Comparison of ENCODE assay signal across 38 mouse cellular contexts in genomic region chr8:45055500-45055899, GRCm38 (mm10). TPM values are rescaled to one million over a fixed set of nuclear protein-coding genes. Genes with fewer than 3 reads are reported as not detected.
DNase-seq lines count a peak whose midpoint lies in the region; TF ChIP-seq lines count a peak whose summit lies in the region.
"Had no signal": no experiment of that assay in that cellular context is flagged by ENCODE, and none has a peak within 500 bp of the region (broad histone marks: within the 10 kb centered on the region; RNA-seq: fewer than 3 reads in every experiment).

No protein-coding gene starts in this region.

- H3K9ac ChIP-seq in MEL (ENCODE audit: control insufficient read depth, low read depth, low read length, poor library complexity, severe bottlenecking), result no peak overlapping the region
- H3K9ac ChIP-seq: embryonic facial prominence, embryonic 13.5 days; heart, embryonic 15.5 days; hindbrain, embryonic 13.5 days; kidney, embryonic 15.5 days; limb, embryonic 12.5 days; neural tube, embryonic 15.5 days had no signal

- TF ChIP-seq POLR2A in MEL (IDR thresholded peaks at IDR 0.05; ENCODE audit: control insufficient read depth in 1 of 2, insufficient read depth in 1 of 2, low read depth in 1 of 2, low read length in 2 of 2, poor library complexity in 1 of 2), result no peak

- DNase-seq in left cerebral cortex, adult 2 months (ENCODE audit: extremely low spot score in 1 of 2, low spot score in 2 of 2), result no peak
- DNase-seq in left cerebral cortex, postnatal 14 days (ENCODE audit: low spot score in 2 of 2), result no peak
- peak; percentile 8 for DNase-seq in MEL (ENCODE audit: low read depth, low spot score)
- DNase-seq in adipocyte (ENCODE audit: low spot score), result peak; percentile 5
- DNase-seq in frontal cortex, adult 2 months (ENCODE audit: extremely low spot score in 1 of 2, low spot score in 1 of 2), result no peak
- no peak for DNase-seq in heart, postnatal 36 days
- DNase-seq: adrenal gland, postnatal 25 days; cerebellum, adult 11-12 months; cerebellum, adult 9-11 months; gastrocnemius, postnatal 14 days; kidney, adult 18-20 months; kidney, postnatal 4 days; lung, postnatal 4 days; midbrain, embryonic 14.5 days; retina, postnatal 1 day; right cerebral cortex, postnatal 14 days; thymus, adult 18-20 months; thymus, postnatal 25 days had no signal

- no peak for TF ChIP-seq EP300 in MEL (IDR thresholded peaks at IDR 0.05; ENCODE audit: low read depth in 1 of 2, low read length in 2 of 2)

- H3K79me2 ChIP-seq in MEL (ENCODE audit: control insufficient read depth, insufficient read depth, low read length, poor library complexity), result no peaks in the 10 kb centered on the region

- TF ChIP-seq RAD21 in MEL (IDR thresholded peaks at IDR 0.05; ENCODE audit: low read depth, low read length), result no peak

- H3K4me1 ChIP-seq in E14TG2a.4 (replicated peaks; ENCODE audit: low read depth, low read length) (peaks cover 14% of the 10 kb centered on the region), MEL (ENCODE audit: control insufficient read depth in 1 of 2, insufficient read depth in 2 of 2, low read length in 2 of 2) (no peaks in the 10 kb centered on the region)
- H3K4me1 ChIP-seq: embryonic facial prominence, embryonic 13.5 days; forebrain, embryonic 10.5 days; heart, embryonic 10.5 days; heart, embryonic 15.5 days; hindbrain, embryonic 13.5 days; kidney, embryonic 15.5 days; limb, embryonic 12.5 days; neural tube, embryonic 15.5 days had no signal

- H3K27me3 ChIP-seq in E14TG2a.4 (ENCODE audit: insufficient read depth, low read length) (no peaks in the 10 kb centered on the region), MEL (ENCODE audit: control insufficient read depth in 1 of 2, insufficient read depth in 2 of 2, low read length in 2 of 2) (no peaks in the 10 kb centered on the region)
- H3K27me3 ChIP-seq: CH12.LX; embryonic facial prominence, embryonic 13.5 days; heart, embryonic 15.5 days; hindbrain, embryonic 13.5 days; kidney, embryonic 15.5 days; limb, embryonic 12.5 days; neural tube, embryonic 15.5 days had no signal

- intact Hi-C loops in left cerebral cortex, adult 2 months (cut with DNase I), result no loop called here
- intact Hi-C loops in left cerebral cortex, postnatal 14 days (cut with DNase I), result no loop called here
- intact Hi-C loops in heart, postnatal 36 days (cut with DNase I), result no loop called here

- TF ChIP-seq CTCF in left cerebral cortex, adult 2 months (IDR thresholded peaks at IDR 0.05), result peak; percentile 4; the same call in 1 of the 2 replicates
- TF ChIP-seq CTCF in E14TG2a.4 (conservative IDR thresholded peaks at IDR 0.05; ENCODE audit: low read length), result peak; percentile 38
- TF ChIP-seq CTCF in MEL (IDR thresholded peaks at IDR 0.05 in 2 of 3, conservative IDR thresholded peaks at IDR 0.05 in 1 of 3; ENCODE audit: control insufficient read depth in 1 of 3, insufficient read depth in 1 of 3, low read depth in 2 of 3, low read length in 3 of 3, poor library complexity in 1 of 3, severe bottlenecking in 1 of 3), result peak in 1 of 3 experiments; percentile 19; a peak in 1 of 6 replicates

- H3K9me3 ChIP-seq in E14TG2a.4 (ENCODE audit: low read length) (peaks cover 5% of the 10 kb centered on the region), MEL (replicated peaks; ENCODE audit: insufficient read depth, low read length) (no peaks in the 10 kb centered on the region)
- H3K9me3 ChIP-seq: embryonic facial prominence, embryonic 13.5 days; heart, embryonic 10.5 days; heart, embryonic 15.5 days; hindbrain, embryonic 13.5 days; kidney, embryonic 15.5 days; limb, embryonic 12.5 days; neural tube, embryonic 15.5 days had no signal

- peaks cover 54% of the 10 kb centered on the region for H3K36me3 ChIP-seq in E14TG2a.4 (ENCODE audit: insufficient read depth, low read length)
- no peaks in the 10 kb centered on the region for H3K36me3 ChIP-seq in MEL (ENCODE audit: control insufficient read depth in 1 of 2, insufficient read depth in 2 of 2, low read length in 2 of 2)

- no peak overlapping the region for H3K27ac ChIP-seq in left cerebral cortex, adult 2 months
- no peak overlapping the region for H3K27ac ChIP-seq in MEL (ENCODE audit: control insufficient read depth, low read depth, low read length)
- H3K27ac ChIP-seq: embryonic facial prominence, embryonic 13.5 days; forebrain, embryonic 10.5 days; heart, embryonic 10.5 days; heart, embryonic 15.5 days; hindbrain, embryonic 13.5 days; kidney, embryonic 15.5 days; limb, embryonic 12.5 days; neural tube, embryonic 15.5 days had no signal

- H3K4me3 ChIP-seq in left cerebral cortex, adult 2 months, result no peak overlapping the region
- no peak overlapping the region for H3K4me3 ChIP-seq in E14TG2a.4 (replicated peaks; ENCODE audit: low read length)
- H3K4me3 ChIP-seq in MEL (ENCODE audit: control insufficient read depth in 1 of 2, insufficient read depth in 1 of 2, low read depth in 2 of 2, low read length in 2 of 2), result no peak overlapping the region
- H3K4me3 ChIP-seq: embryonic facial prominence, embryonic 13.5 days; forebrain, embryonic 10.5 days; heart, embryonic 10.5 days; heart, embryonic 15.5 days; hindbrain, embryonic 13.5 days; kidney, embryonic 15.5 days; limb, embryonic 12.5 days; neural tube, embryonic 15.5 days had no signal

TF ChIP-seq in MEL, 35 proteins besides CTCF, POLR2A, EP300 and RAD21:
- TF ChIP-seq ZNF384 (IDR thresholded peaks at IDR 0.05; ENCODE audit: low read depth, low read length) (no peak), USF1 (IDR thresholded peaks at IDR 0.05; ENCODE audit: low read depth, low read length) (no peak), USF2 (IDR thresholded peaks at IDR 0.05; ENCODE audit: borderline replicate concordance in 1 of 2, insufficient read depth in 1 of 2, low read depth in 1 of 2, low read length in 2 of 2) (no peak), MAX (IDR thresholded peaks at IDR 0.05; ENCODE audit: low read length) (no peak), NELFE (IDR thresholded peaks at IDR 0.05; ENCODE audit: low read depth, low read length) (no peak), TCF12 (IDR thresholded peaks at IDR 0.05; ENCODE audit: low read depth, low read length) (no peak), ZMIZ1 (IDR thresholded peaks at IDR 0.05; ENCODE audit: low read depth, low read length) (no peak), MAZ (IDR thresholded peaks at IDR 0.05; ENCODE audit: low read depth, low read length) (no peak), KAT2A (conservative IDR thresholded peaks at IDR 0.05; ENCODE audit: low read depth, low read length) (no peak), SMC3 (IDR thresholded peaks at IDR 0.05; ENCODE audit: low read depth, low read length) (no peak)

RNA-seq across cellular contexts. Expression of gene Mtnr1a, which starts 13.4 kb away (rescaled TPM):
- not detected for total RNA-seq in left cerebral cortex, adult 2 months (2021)
- not detected for total RNA-seq in left cerebral cortex, postnatal 14 days (2021)
- not detected in 2 replicates for total RNA-seq in MEL (2012; rRNA removed)
- under 1 TPM in 1 of 2 experiments, not detected in 1; 0.28 TPM for polyA plus RNA-seq in MEL (2012; ENCODE audit: insufficient read depth in 1 of 2, insufficient read length in 2 of 2, low read depth in 1 of 2, low replicate concordance in 2 of 2, missing spikeins in 1 of 2)
- not detected in 2 replicates for polyA plus RNA-seq in frontal cortex, adult 2 months (2012; rRNA removed)
- total RNA-seq in heart, postnatal 36 days (2021), result not detected
- total RNA-seq: adrenal gland, postnatal 25 days; CH12.LX; common myeloid progenitor, adult 5-6 weeks; gastrocnemius, postnatal 14 days; granulocyte monocyte progenitor cell, adult 5-6 weeks; heart, postnatal 25 days; left cerebral cortex, postnatal 25 days; megakaryocyte-erythroid progenitor cell, adult 5-6 weeks had no signal
- polyA plus RNA-seq: C2C12; embryonic facial prominence, embryonic 13.5 days; heart, embryonic 15.5 days; limb, embryonic 12.5 days; liver, embryonic 16.5 days; lung, embryonic 16.5 days; small intestine, adult 2 months; stomach, embryonic 14.5 days had no signal

Comparison
In these comparisons a context has a peak if more than half of its experiments do, and no peak if none do; other contexts are left out.
1. DNase-seq: peak in MEL (single experiment) and adipocyte (single experiment); none in left cerebral cortex, adult 2 months (0 of 2), left cerebral cortex, postnatal 14 days (0 of 2), frontal cortex, adult 2 months (0 of 2) and heart, postnatal 36 days (0 of 2).